Mouse (Mus musculus) spleen, adult 2 months (tissue): Measurements from ENCODE around the gene Spz1. TPM values are rescaled to one million over a fixed set of nuclear protein-coding genes. Genes with fewer than 3 reads are reported as not detected.

Experiments used
- DNase-seq, 2 experiments: peaks; one replicate each; pipeline versions ENCODE4 v3.0.0 to v3.0.0-alpha.2; 2012 to 2021; ENCODE audit warnings: low spot score in 2 of 2, low read depth in 1 of 2
- H3K27ac ChIP-seq: fragments of 200-500 bp; 2 replicates; pipeline ENCODE4 v1.5.1; 2012; ENCODE audit warnings: low read length, inconsistent platforms; ENCODE audit not compliant: insufficient read depth
- H3K27me3 ChIP-seq: fragments of 200-500 bp; 2 replicates; pipeline ENCODE4 v1.6.1; 2012; ENCODE audit warnings: mild to moderate bottlenecking, moderate library complexity, low read length, inconsistent platforms; ENCODE audit not compliant: control insufficient read depth, insufficient read depth
- H3K36me3 ChIP-seq: fragments of 200-500 bp; 2 replicates; pipeline ENCODE4 v1.6.1; 2012; ENCODE audit warnings: mild to moderate bottlenecking, low read length, inconsistent platforms; ENCODE audit not compliant: control insufficient read depth, insufficient read depth
- H3K4me1 ChIP-seq: fragments of 200-500 bp; 2 replicates; pipeline ENCODE4 v1.6.1; 2011; ENCODE audit warnings: inconsistent platforms; ENCODE audit not compliant: control insufficient read depth, insufficient read depth, insufficient read length
- H3K4me3 ChIP-seq: fragments of 200-500 bp; 2 replicates; pipeline ENCODE4 v1.5.1; 2011; ENCODE audit warnings: mild to moderate bottlenecking, inconsistent platforms; ENCODE audit not compliant: insufficient read depth, insufficient read length; ENCODE audit errors: extremely low read depth
- CTCF ChIP-seq: fragments of 200-500 bp; IDR thresholded peaks from 2 replicates; pipeline ENCODE4 v1.5.1; 2011; ENCODE audit warnings: mild to moderate bottlenecking, inconsistent platforms; ENCODE audit not compliant: insufficient read depth, insufficient read length, insufficient replicate concordance; ENCODE audit errors: extremely low read depth
- POLR2A ChIP-seq: fragments of 200-500 bp; IDR thresholded peaks from 2 replicates; pipeline ENCODE4 v1.6.1; 2011; ENCODE audit warnings: low read depth, low read length, inconsistent platforms
- WGBS: fragments of 180-500 bp; shearing (Covaris S2); methylation state at CpG from one replicate; pipeline ENCODE4 v1.1.7; 2018; 5-methylcytosine and 5-hydroxymethylcytosine counted together
- polyA plus RNA-seq: library from polyadenylated mRNA; depleted of rRNA; stranded (reverse); fragments of >200 nt; gene quantifications from 2 replicates; pipeline ENCODE4 v1.2.3, GENCODE M21; 2012

Spz1 gene
- polyA plus RNA-seq, 1 experiment, result not detected

GRCm38 (mm10) chr13:92580220-92581043 is 4.5 kb upstream of the Spz1 start:
- Histone ChIP-seq H3K27ac (peak overlapping the region; percentile 4; the same call in 1 of the 2 replicates), H3K27me3 (no peaks in the 10 kb centered on the region), H3K4me1 (no peaks in the 10 kb centered on the region), H3K36me3 (no peaks in the 10 kb centered on the region), H3K4me3 (no peak overlapping the region)
- TF ChIP-seq CTCF (peak; percentile 62; the same call in 1 of the 2 replicates), POLR2A (no peak)
- DNase-seq, result peak; percentile 32 to 66
- 43% methylated on average over 10 of the region's 10 CpGs for WGBS

GRCm38 (mm10) chr13:92578210-92578609 is 2.2 kb upstream of the Spz1 start:
- no peaks in the 10 kb centered on the region for H3K27me3 ChIP-seq
- no peaks in the 10 kb centered on the region for H3K4me1 ChIP-seq
- WGBS, result 69% methylated on average over 4 of the region's 4 CpGs
- no peak overlapping the region for H3K27ac ChIP-seq
- TF ChIP-seq CTCF (no peak), POLR2A (no peak)
- no peak overlapping the region for H3K4me3 ChIP-seq
- no peak for DNase-seq
- H3K36me3 ChIP-seq, result no peaks in the 10 kb centered on the region

GRCm38 (mm10) chr13:92576688-92577087 is 716 bp upstream of the Spz1 start:
- H3K4me3 ChIP-seq, result no peak overlapping the region
- no peaks in the 10 kb centered on the region for H3K27me3 ChIP-seq
- H3K27ac ChIP-seq, result no peak overlapping the region
- no peak for DNase-seq
- no peaks in the 10 kb centered on the region for H3K4me1 ChIP-seq
- TF ChIP-seq CTCF, result no peak
- no peak for TF ChIP-seq POLR2A
- no peaks in the 10 kb centered on the region for H3K36me3 ChIP-seq
- 16% methylated on average over 6 of the region's 6 CpGs for WGBS

GRCm38 (mm10) chr13:92559429-92559828 is 16.5 kb downstream of the Spz1 start:
- 87% methylated on average over 5 of the region's 5 CpGs for WGBS
- DNase-seq, result no peak
- H3K4me1 ChIP-seq, result no peaks in the 10 kb centered on the region
- H3K4me3 ChIP-seq, result no peak overlapping the region
- H3K27me3 ChIP-seq, result no peaks in the 10 kb centered on the region
- TF ChIP-seq POLR2A (no peak), CTCF (no peak)
- H3K27ac ChIP-seq, result no peak overlapping the region
- no peaks in the 10 kb centered on the region for H3K36me3 ChIP-seq

GRCm38 (mm10) chr13:92557229-92557628 is 18.7 kb downstream of the Spz1 start:
- Histone ChIP-seq H3K4me3 (no peak overlapping the region), H3K27me3 (no peaks in the 10 kb centered on the region), H3K36me3 (no peaks in the 10 kb centered on the region), H3K4me1 (no peaks in the 10 kb centered on the region), H3K27ac (no peak overlapping the region)
- 74% methylated on average over 2 of the region's 2 CpGs for WGBS
- TF ChIP-seq CTCF (no peak), POLR2A (no peak)
- no peak for DNase-seq

GRCm38 (mm10) chr13:92556458-92557126 is 19.4 kb downstream of the Spz1 start:
- H3K4me1 ChIP-seq, result no peaks in the 10 kb centered on the region
- no peak overlapping the region for H3K4me3 ChIP-seq
- no peak overlapping the region for H3K27ac ChIP-seq
- no peaks in the 10 kb centered on the region for H3K36me3 ChIP-seq
- TF ChIP-seq POLR2A (no peak), CTCF (no peak)
- WGBS, result 70% methylated on average over 8 of the region's 8 CpGs
- no peaks in the 10 kb centered on the region for H3K27me3 ChIP-seq
- no peak for DNase-seq
